Mouse (Mus musculus) c-Kit-positive CD71-negative TER-119-negative erythroid progenitor cells, embryonic 14.5 days (primary cell): ENCODE data around the gene Gm45623.

Source experiments
- DNase-seq: peaks from one replicate; pipeline ENCODE4 v3.0.0-alpha.2; 2013; ENCODE audit warnings: low read depth

The Gm45623 gene

GRCm38 (mm10) chr13:56752474-56753191 lies 994 bp downstream of the Gm45623 start:
- DNase-seq, result no peak

- no peak for DNase-seq
Observed at GRCm38 (mm10) chr13:56751774-56752173, 1.9 kb downstream of the Gm45623 start.

- no peak for DNase-seq
Observed at GRCm38 (mm10) chr13:56749377-56749776, 4.2 kb downstream of the Gm45623 start.

- no peak for DNase-seq
Observed at GRCm38 (mm10) chr13:56747554-56747953, 6.1 kb downstream of the Gm45623 start.

- no peak for DNase-seq
Observed at GRCm38 (mm10) chr13:56746739-56747532, 6.7 kb downstream of the Gm45623 start.

- DNase-seq, result no peak
Observed at GRCm38 (mm10) chr13:56742325-56742901, 11.2 kb downstream of the Gm45623 start.

GRCm38 (mm10) chr13:56741691-56742090 lies 11.9 kb downstream of the Gm45623 start:
- no peak for DNase-seq

GRCm38 (mm10) chr13:56740496-56740895 lies 13.1 kb downstream of the Gm45623 start:
- no peak for DNase-seq

- DNase-seq, result no peak
Observed at GRCm38 (mm10) chr13:56739556-56739955, 14.1 kb downstream of the Gm45623 start.

GRCm38 (mm10) chr13:56735212-56735875 lies 18.3 kb downstream of the Gm45623 start:
- DNase-seq, result no peak

- no peak for DNase-seq
Observed at GRCm38 (mm10) chr13:56734617-56735016, 19.0 kb downstream of the Gm45623 start.

GRCm38 (mm10) chr13:56729046-56729445 lies 24.6 kb downstream of the Gm45623 start:
- no peak for DNase-seq

GRCm38 (mm10) chr13:56726551-56726950 lies 27.1 kb downstream of the Gm45623 start:
- no peak for DNase-seq

- DNase-seq, result no peak
Observed at GRCm38 (mm10) chr13:56712221-56712620, 41.4 kb downstream of the Gm45623 start.

- DNase-seq, result no peak
Observed at GRCm38 (mm10) chr13:56710620-56711019, 43.0 kb downstream of the Gm45623 start.

GRCm38 (mm10) chr13:56707606-56708005 lies 46.0 kb downstream of the Gm45623 start:
- no peak for DNase-seq

GRCm38 (mm10) chr13:56707111-56707510 lies 46.5 kb downstream of the Gm45623 start:
- no peak for DNase-seq

GRCm38 (mm10) chr13:56704596-56704995 lies 49.0 kb downstream of the Gm45623 start:
- DNase-seq, result no peak

- peak; percentile 8 for DNase-seq
Observed at GRCm38 (mm10) chr13:56703871-56704321, 49.7 kb downstream of the Gm45623 start.

GRCm38 (mm10) chr13:56703222-56703870 lies 50.3 kb downstream of the Gm45623 start:
- peak; percentile 43 for DNase-seq

- peak; percentile 63 for DNase-seq
Observed at GRCm38 (mm10) chr13:56702469-56703221, 51.0 kb downstream of the Gm45623 start, which contains the start of gene Smad5. Gene Smad5 (plus strand): TSS chr13:56703010.
